Mouse (Mus musculus) kidney, adult 2 months (tissue): ENCODE data around the gene Lgals7. TPM values are rescaled to one million over a fixed set of nuclear protein-coding genes. Genes with fewer than 3 reads are reported as not detected.
"Not testable (repeated sequence)": the region's sequence is repeated elsewhere in the genome, so short reads cannot be mapped to it uniquely, and the experiment has no call there.

Experiments used
- DNase-seq: peaks from one replicate; pipeline ENCODE4 v3.0.0; 2021
- H3K27ac ChIP-seq: fragments of 200-500 bp; 2 replicates; pipeline ENCODE4 v1.5.1; 2012; ENCODE audit warnings: low read depth, low read length, control low read depth, inconsistent platforms; ENCODE audit not compliant: insufficient read depth
- H3K27me3 ChIP-seq: fragments of 200-500 bp; replicated peaks from 2 replicates; pipeline ENCODE4 v1.6.1; 2012; ENCODE audit warnings: mild to moderate bottlenecking, moderate library complexity, low read length, inconsistent platforms; ENCODE audit not compliant: control insufficient read depth, insufficient read depth
- H3K36me3 ChIP-seq: fragments of 200-500 bp; 2 replicates; pipeline ENCODE4 v1.6.1; 2012; ENCODE audit warnings: mild to moderate bottlenecking, moderate library complexity, low read length, inconsistent platforms; ENCODE audit not compliant: control insufficient read depth, insufficient read depth
- H3K4me1 ChIP-seq: fragments of 200-500 bp; 2 replicates; pipeline ENCODE4 v1.6.1; 2011; ENCODE audit warnings: low read length; ENCODE audit not compliant: control insufficient read depth, insufficient read depth
- H3K4me3 ChIP-seq: fragments of 200-500 bp; 2 replicates; pipeline ENCODE4 v1.5.1; 2011; ENCODE audit warnings: mild to moderate bottlenecking, low read depth, low read length, control low read depth; ENCODE audit not compliant: insufficient read depth
- CTCF ChIP-seq: fragments of 200-500 bp; conservative IDR thresholded peaks from 2 replicates; pipeline ENCODE4 v1.5.1; 2011; ENCODE audit warnings: low read depth, mild to moderate bottlenecking, control low read depth, low read length, moderate library complexity, mixed read lengths; ENCODE audit not compliant: insufficient read depth, insufficient read length
- POLR2A ChIP-seq: fragments of 200-500 bp; IDR thresholded peaks from one replicate; pipeline ENCODE4 v1.6.1; 2011; ENCODE audit warnings: low read depth, low read length, control low read depth
- WGBS: fragments of 180-500 bp; shearing (Covaris S2); methylation state at CpG from one replicate; pipeline ENCODE4 v1.1.7; 2018; 5-methylcytosine and 5-hydroxymethylcytosine counted together
- polyA plus RNA-seq: library from polyadenylated mRNA; depleted of rRNA; stranded (reverse); fragments of >200 nt; gene quantifications from 2 replicates; pipeline ENCODE4 v1.2.3, GENCODE M21; 2012

Gene Lgals7
- polyA plus RNA-seq, 1 experiment: 1.6 TPM

DNA sequence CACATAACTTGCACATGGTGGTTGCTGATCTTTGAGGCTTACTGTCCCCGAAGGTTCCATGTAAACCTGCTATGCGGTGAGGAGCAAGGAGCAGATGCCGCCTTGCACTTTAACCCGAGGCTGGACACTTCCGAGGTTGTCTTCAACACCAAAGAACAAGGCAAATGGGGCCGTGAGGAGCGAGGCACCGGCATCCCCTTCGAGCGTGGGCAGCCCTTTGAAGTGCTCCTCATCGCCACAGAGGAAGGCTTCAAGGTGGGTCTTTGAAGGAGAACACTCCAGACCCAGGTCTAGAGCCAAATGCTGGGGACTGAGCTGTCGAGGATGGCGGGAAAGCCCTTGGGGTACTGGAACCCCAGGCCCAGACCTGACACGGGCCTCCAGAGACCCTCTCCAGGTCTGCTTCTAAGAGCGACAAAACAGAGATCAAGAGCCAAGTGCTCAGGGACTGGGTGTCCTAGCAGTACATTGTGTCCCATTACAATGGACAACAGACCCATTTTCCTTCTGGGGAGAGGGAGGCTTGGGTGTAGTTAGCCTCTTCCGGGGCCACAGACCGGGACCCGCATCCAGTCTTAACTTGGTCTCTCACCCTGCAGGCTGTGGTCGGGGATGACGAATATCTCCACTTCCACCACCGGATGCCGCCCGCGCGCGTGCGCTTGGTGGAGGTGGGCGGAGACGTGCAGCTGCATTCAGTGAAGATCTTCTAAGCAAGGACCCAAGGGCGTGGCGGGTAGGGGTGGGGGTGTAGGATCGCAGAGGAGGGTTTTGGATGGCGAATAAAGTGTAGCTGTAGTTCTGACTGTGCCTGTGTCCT, 2.0 kb downstream of the Lgals7 start:
- 36% methylated on average over 33 of the region's 33 CpGs for WGBS
- DNase-seq: peak; percentile 84
- H3K4me3 ChIP-seq: peak overlapping the region; percentile 10; the same call in 1 of the 2 replicates
- H3K27me3 ChIP-seq: no peaks in the 10 kb centered on the region
- H3K4me1 ChIP-seq: no peaks in the 10 kb centered on the region
- TF ChIP-seq POLR2A (no peak), CTCF (no peak)
- H3K36me3 ChIP-seq: no peaks in the 10 kb centered on the region
- no peak overlapping the region for H3K27ac ChIP-seq

GRCm38 (mm10) chr7:28866769-28867507, 3.3 kb downstream of the Lgals7 start:
- 86% methylated on average over 28 of the region's 28 CpGs for WGBS
- Histone ChIP-seq H3K36me3 (no peaks in the 10 kb centered on the region), H3K4me1 (no peaks in the 10 kb centered on the region), H3K27ac (peak overlapping the region; percentile 2; the same call in 1 of the 2 replicates), H3K27me3 (no peaks in the 10 kb centered on the region), H3K4me3 (no peak overlapping the region)
- TF ChIP-seq POLR2A: no peak
- TF ChIP-seq CTCF: no peak
- no peak for DNase-seq

GRCm38 (mm10) chr7:28867508-28868340, 4.1 kb downstream of the Lgals7 start:
- 18% methylated on average over 23 of the region's 23 CpGs for WGBS
- DNase-seq: peak; percentile 84
- TF ChIP-seq CTCF: peak; percentile 48
- H3K36me3 ChIP-seq, H3K4me1 ChIP-seq, H3K27me3 ChIP-seq: not testable (repeated sequence)
- H3K27ac ChIP-seq: peak overlapping the region; percentile 2; the same call in 1 of the 2 replicates
- H3K4me3 ChIP-seq: peak overlapping the region; percentile 34

DNA sequence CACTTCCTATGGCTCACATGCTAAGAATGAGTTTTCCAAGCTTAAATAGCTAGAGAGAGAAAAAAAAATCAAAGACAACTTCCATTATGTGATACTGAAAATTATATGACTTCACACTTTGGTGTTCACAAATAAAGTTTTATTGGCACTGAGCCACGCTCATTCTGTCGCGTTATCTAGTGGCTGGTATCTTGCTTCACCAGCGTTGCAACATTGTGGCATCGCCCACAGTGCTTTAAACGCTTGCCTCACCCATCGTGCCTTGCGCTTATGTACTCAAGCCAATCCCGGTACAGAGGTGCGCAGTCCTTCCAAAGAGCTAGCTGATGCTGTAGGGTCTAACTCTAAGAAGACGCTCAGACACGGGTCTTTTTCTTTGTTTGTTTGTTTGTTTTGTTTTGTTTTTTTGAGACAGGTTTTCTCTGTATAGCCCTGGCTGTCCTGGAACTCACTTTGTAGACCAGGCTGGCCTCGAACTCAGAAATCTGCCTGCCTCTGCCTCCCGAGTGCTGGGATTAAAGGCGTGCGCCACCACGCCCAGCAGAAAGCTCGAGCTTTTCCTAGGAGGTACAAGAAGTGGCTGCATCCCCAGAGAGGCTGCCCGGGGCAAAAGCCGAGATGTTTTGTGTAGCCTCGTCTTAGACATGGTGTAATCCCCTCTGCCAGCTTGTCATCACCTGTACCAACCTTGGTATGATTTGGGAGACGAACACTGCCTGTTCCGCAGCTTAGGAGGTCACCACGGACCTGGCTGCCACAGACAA, 7.4 kb downstream of the Lgals7 start:
- no peaks in the 10 kb centered on the region for H3K4me1 ChIP-seq
- no peak overlapping the region for H3K27ac ChIP-seq
- TF ChIP-seq CTCF (no peak), POLR2A (no peak)
- no peaks in the 10 kb centered on the region for H3K27me3 ChIP-seq
- H3K36me3 ChIP-seq: no peaks in the 10 kb centered on the region
- 89% methylated on average over 24 of the region's 24 CpGs for WGBS
- H3K4me3 ChIP-seq: no peak overlapping the region
- no peak for DNase-seq

DNA sequence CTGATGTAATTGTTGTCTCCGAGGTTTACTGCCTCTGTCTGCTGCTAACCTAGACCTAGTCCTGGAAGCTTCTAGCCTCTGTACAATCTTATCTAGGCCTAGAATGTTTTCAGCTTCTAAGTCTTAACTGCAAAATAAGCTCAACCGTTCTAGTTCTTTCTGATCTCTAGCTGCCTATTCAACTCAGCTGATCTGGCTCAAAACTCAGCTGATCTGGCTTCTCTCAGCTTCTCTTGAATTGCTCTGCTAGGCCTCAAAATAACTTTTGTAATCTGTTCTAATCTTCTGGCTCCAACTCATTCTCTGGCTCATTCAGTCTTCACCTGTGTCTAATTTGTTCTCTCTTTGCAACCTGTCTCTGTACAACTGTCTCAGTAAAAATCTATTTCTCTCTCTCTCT, 10.9 kb downstream of the Lgals7 start:
- no peaks in the 10 kb centered on the region for H3K36me3 ChIP-seq
- no peak overlapping the region for H3K4me3 ChIP-seq
- H3K27ac ChIP-seq: no peak overlapping the region
- H3K27me3 ChIP-seq: no peaks in the 10 kb centered on the region
- no peaks in the 10 kb centered on the region for H3K4me1 ChIP-seq
- WGBS: 85% methylated on average over 2 of the region's 2 CpGs
- TF ChIP-seq POLR2A: no peak
- no peak for TF ChIP-seq CTCF
- DNase-seq: no peak

GRCm38 (mm10) chr7:28876099-28876498, 12.4 kb downstream of the Lgals7 start:
- TF ChIP-seq CTCF: no peak
- Histone ChIP-seq H3K4me1 (no peaks in the 10 kb centered on the region), H3K36me3 (no peaks in the 10 kb centered on the region), H3K27ac (no peak overlapping the region), H3K4me3 (no peak overlapping the region), H3K27me3 (no peaks in the 10 kb centered on the region)
- no peak for DNase-seq
- 67% methylated on average over 4 of the region's 4 CpGs for WGBS

DNA sequence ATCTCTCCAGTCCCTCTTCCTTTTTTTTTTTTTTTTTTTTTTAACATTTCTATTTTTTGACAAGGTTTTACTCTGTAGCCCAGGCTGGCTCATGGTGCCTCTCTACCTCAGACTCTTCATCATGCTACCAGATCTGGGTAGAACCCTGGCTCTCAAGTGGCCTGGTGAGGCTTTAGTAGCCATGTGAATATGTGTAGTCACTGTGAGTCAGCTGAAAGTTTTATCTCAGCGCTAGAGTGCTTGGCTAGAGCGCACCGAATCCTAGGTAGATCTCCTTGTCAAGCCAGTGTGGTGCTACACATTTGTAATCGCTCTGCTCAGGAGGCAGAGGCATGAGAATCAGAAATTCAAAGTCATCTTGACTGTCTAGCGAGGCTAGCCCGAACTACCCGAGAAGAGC, 13.5 kb downstream of the Lgals7 start:
- DNase-seq: no peak
- Histone ChIP-seq H3K27me3 (no peaks in the 10 kb centered on the region), H3K36me3 (no peaks in the 10 kb centered on the region), H3K27ac (no peak overlapping the region), H3K4me3 (no peak overlapping the region), H3K4me1 (no peaks in the 10 kb centered on the region)
- WGBS: 88% methylated on average over 7 of the region's 7 CpGs
- TF ChIP-seq POLR2A: no peak
- TF ChIP-seq CTCF: no peak
